Mouse (Mus musculus): ENCODE measurements around the gene Lca5l. TPM values are rescaled to one million over a fixed set of nuclear protein-coding genes. Genes with fewer than 3 reads are reported as not detected.
A peak's percentile ranks its signal among the peaks of the same experiment; 100 is the strongest.
"Not testable (repeated sequence)": the region's sequence is repeated elsewhere in the genome, so short reads cannot be mapped to it uniquely, and the experiment has no call there.

The Lca5l gene
- total RNA-seq, 2 experiments from 2014 or later = 0.84 to 1.0 TPM

DNA sequence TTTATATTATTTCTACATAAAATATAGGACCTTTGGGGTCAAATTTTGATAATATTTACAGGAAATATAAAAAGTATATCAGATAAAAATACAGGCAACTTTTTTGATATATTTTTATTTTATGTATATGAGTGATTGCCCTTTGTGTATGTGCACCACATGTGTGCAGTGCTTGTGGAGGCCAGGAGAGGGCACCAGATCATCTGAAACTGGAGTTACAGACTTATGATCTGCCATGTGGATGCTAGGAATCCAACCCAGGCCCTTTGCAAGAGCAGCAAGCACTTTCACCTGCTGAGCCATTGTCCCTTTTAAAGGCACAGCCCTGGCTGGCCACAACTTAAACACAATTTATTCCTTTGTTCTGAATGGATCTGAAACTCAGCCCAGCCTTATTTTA, 12.9 kb downstream of the Lca5l start:
- intact Hi-C loops (cut with DNase I; ENCODE audit: low total_unique reads) = no loop called here
- DNase-seq = no peak

DNA sequence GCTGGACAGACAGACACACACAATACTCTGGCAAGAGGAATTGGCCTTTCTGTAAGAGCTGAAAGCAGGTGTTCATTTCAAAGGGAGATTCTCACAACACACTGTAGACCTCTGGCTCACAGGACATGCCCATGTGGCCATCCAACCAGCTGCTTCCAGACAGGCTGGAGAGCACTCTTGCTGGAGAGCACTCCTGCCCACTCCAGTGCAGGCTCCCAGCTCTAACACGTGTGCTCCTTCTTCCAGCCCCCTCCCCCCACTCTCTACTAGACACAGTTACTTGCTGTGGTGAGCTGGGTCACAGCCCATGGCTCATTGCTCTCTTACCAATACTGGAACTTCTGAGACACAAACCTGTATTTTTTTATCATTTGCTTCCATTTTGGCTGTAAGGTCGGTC, 16.7 kb downstream of the Lca5l start:
- intact Hi-C loops (cut with DNase I; ENCODE audit: low total_unique reads) = no loop called here
- DNase-seq = no peak

DNA sequence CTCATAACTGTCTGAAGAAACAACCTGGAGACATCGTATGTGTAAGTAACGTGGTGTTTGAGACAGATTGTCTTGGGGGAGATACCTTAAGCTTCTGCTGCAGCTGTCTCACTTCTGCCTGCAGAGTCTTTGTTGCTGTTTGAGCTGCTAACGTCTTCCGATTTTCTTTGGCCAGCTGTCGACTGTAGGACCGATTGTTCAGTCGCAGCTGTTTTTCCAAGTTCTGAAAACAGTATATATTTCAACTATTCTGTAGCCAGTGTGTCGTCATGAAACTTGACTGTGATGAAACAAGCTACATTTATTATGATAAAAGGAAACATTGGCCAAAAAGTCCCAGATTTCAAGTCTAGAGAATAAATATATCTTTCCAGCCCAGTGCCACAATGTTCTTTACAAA, 18.4 kb downstream of the Lca5l start:
- no peak for DNase-seq
- intact Hi-C loops (cut with DNase I; ENCODE audit: low total_unique reads) = no loop called here

DNA sequence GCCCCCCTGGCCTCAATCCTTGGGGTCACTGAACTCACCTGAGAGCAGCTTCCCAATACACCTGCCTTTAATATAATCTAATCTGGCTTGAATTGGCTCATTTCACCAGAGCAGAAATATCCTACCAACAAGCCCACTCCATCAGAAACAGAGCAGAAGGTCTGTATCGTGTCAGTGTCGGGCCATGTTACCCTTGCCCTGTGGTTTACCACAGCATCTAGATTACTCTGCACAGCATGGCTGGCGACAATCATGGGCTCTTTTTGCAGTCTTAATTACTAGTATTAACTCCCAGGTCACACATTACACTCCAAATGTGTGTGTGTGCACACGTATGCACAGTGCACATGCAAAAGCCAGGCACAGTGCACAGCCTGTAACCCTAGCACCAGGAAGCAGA, 23.2 kb downstream of the Lca5l start:
- no peak for DNase-seq
- intact Hi-C loops (cut with DNase I; ENCODE audit: low total_unique reads) = no loop called here

DNA sequence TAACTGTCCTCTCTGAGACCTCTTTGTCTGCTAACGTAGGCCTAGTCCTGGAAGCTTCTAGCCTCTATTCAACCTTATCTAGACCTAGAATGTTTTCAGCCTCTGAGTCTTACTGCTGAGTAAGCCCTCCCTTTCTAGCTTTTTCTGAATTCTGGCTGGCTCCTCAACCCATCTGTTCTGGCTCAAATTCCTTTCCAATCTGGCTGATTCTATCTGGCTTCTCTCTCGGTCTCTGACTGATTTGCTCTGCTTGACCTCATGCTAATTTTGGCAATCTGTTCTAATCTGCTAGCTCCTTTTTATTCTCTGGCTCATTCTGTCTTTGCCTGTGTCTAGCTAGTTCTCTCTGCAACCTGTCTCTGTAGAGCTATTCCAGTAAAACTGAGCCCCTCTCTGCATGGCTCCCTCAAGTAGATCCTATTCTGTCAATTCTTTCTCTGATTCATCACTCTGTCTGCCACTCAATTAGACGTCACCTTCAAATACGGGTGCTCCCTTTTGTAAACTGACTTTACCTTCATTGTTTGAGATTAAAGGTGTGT, 26.3 kb downstream of the Lca5l start:
- intact Hi-C loops (cut with DNase I; ENCODE audit: low total_unique reads) = no loop called here
- DNase-seq = no peak

DNA sequence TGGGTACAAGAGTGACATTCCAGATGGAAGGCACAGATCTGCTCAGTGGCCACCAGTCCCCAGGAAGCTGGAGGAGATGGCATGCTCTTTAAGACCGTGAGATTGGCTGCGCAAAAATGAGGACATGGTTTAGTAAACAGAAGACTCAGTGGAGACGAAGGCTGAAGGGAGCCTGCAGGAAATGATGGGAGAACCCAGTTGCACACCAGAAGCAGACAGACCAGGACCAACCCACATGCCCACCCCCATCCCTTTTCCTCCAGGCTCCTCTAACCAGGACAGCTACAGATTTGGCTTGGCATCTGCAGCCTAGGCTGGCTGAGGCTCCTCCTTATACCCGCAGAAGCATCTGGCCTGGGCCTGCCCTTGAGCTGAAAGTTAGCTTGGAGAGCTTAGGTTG, 30.7 kb downstream of the Lca5l start:
- intact Hi-C loops (cut with DNase I; ENCODE audit: low total_unique reads) = no loop called here
- no peak for DNase-seq

DNA sequence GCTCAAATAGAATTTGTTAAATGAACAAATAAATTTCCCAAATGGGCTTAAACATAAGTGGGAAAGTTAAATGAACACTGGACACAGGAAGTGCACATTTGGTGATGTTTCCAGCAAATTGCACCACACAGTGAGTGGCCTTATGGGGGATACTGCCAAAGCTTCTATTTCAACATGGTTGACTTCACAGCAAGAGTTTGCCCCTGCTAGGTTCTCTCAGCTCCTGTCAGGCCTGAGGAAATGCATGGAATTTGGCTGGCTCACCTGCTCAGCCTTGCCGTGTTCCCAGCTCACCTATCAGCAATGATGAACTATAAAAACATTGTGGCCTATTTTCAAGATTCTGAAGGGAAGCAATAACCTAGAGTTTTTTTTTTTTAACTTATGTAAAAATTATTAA, 31.1 kb downstream of the Lca5l start:
- intact Hi-C loops (cut with DNase I; ENCODE audit: low total_unique reads) = no loop called here
- no peak for DNase-seq

DNA sequence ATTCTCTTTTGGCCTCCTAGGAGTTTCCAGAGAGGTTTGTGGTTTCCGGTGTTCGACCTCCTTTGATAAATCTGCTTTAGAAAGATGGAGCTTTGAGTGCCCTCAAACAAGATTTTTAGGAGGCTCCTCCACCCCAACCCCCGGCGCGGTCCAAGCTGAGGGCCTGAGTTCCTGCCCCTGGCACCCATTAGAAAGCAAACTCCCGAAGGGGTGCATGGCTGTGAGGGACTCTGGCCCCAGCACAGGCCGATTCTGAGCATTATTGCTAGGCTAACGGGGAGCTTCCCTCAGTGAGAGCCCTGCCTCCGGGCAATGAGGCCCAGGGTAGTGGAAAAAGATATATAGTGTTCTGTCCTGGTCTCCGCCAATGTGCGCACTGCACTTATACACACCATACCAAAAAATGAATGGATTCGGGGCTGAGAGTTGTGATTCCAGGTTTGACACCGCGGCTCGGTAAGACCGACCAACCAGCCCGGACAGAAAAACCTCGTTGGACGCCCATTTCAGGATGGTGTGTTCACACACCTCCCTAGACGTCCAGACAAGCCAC, 32.2 kb downstream of the Lca5l start:
- peak; percentile 21 for DNase-seq
- intact Hi-C loops (cut with DNase I; ENCODE audit: low total_unique reads) = no loop called here

DNA sequence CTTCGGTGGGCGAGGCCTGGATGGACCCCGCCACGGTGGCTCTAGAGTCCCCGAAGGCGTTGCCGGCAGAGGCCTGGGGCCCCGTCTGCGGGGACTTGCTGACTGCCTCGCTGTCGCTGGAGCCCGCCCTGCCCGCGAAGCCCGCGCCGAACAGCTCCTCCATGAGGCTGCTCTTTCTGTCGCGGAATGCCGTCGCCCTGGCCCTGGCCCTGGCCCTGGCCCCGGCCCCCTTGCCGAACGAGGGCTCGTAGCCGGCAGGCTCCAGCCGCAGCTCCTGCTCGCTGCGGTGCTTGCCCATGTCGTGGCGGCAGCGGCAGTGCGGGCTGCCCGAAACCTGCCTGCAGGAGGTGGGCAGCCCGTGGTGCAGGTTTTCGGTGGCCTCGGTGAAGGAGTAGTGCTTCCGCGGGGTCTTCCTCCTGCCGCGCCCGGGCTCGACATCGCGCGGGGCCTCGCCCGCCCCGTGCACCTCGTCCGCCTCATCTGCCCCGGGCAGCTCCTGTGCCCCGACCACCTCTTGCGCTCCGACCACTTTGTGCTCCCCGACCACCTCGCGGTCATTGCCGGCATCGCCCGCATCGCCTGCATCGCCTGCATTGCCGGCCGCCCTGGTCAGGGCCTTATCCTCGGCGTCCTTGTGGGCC, 32.9 kb downstream of the Lca5l start:
- intact Hi-C loops (cut with DNase I; ENCODE audit: low total_unique reads) = no loop called here

DNA sequence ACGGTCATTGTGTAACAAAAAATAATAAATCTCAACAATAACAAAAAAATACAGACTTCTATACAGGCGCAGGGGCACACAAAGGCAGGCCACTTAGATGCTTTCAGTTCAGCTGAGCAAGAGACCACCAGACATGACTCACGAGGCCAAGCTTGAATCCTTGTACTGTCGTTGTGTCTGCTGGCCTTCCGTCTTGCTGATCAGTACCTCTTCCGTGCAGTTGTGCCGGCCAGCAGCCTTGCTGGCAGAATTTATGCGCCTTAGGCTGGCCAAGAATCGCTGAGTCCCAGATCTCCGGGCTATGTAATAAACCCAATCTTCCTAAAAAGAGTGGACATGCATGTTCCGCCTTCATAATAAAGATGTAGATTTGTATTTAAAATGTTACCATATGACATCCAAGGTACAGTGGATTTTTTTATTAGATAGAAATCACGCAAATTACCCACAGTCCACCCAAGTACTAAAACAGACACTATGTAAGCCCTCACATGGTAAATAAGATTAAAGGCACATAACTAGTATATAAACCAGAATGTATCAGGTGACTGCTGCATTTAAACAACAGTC, 33.5 kb downstream of the Lca5l start:
- intact Hi-C loops (cut with DNase I; ENCODE audit: low total_unique reads) = no loop called here
- DNase-seq = peak; percentile 32

More for the DNA sequence above, 32.9 kb downstream of the Lca5l start:
- DNase-seq = peak; percentile 75

DNA sequence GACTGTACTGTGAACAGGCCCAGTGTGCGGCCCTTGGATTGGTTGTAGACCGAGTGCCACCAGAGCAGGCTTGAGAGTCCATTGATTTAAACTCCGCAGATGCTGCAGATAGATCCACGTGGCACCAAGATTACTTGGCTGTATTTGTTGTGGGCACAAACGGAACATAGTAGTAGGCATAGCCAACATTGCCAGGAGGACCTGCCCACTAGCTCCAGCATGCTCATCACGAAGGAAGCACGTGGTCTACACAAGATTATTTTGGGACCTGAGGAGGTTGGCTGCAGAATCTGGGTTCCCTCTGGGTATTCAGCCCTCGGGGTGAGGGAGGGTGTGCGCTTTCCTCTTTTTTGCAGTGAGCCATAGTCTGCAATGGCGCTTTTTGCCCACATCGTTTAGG, 34.9 kb downstream of the Lca5l start:
- DNase-seq = no peak
- intact Hi-C loops (cut with DNase I; ENCODE audit: low total_unique reads) = no loop called here

DNA sequence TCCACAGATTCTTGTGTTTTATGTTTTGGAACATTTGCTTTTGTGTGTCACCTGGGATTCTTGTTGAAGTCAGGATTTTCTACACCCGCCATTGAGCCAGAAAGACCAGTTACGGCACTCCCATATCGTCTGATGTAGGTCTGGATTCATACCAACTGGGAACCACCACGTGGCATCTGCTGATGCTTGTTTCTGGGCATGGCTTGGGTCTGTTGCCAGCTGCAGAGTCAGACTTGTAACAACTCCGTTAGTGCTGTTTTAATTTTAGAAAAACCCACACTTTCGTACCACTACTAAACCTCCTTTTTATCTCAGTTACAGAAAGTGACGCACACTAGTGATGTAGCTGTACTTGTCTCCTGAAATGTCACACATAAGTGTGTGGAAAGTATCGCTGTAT, 36.1 kb downstream of the Lca5l start:
- DNase-seq = no peak
- intact Hi-C loops (cut with DNase I; ENCODE audit: low total_unique reads) = no loop called here

DNA sequence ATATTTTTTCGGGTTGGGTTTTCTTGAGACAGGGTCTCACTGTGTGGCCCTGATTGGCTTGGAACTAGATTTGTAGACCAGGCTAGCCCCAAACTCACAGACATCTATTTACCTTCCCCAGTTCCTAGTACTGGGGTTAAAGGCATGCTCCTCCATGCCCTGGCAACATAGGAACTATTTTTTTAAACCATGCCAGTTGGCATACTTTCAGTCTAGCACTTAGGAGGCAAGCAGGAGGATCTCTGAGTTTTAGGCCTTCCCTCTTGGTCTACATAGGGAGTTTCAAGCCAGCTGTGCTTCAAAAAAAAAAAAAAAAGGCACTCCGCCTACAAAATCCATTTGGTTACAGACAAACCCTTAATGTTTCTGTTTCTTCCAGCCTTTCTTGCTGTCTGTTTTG, 37.6 kb downstream of the Lca5l start:
- DNase-seq = no peak
- intact Hi-C loops (cut with DNase I; ENCODE audit: low total_unique reads) = no loop called here

DNA sequence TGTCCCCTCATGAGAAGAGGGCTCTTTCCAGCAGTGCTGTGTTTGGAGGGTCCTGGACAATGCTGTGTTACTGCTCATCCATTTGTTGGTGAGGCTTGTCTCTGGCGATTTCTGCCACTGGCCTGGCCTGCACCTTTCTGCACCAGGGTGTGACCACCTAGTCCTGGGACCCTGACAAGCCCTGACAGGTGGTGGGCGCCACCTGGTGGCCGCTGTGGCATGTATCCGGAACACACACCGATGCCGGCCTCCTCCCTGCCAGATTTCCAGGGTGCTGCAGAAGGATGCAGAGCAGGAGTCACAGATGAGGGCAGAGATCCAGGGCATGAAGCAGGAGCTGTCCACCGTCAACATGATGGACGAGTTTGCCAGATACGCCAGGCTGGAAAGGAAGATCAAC, 40.5 kb downstream of the Lca5l start:
- intact Hi-C loops (cut with DNase I; ENCODE audit: low total_unique reads) = no loop called here
- DNase-seq = peak; percentile 85

DNA sequence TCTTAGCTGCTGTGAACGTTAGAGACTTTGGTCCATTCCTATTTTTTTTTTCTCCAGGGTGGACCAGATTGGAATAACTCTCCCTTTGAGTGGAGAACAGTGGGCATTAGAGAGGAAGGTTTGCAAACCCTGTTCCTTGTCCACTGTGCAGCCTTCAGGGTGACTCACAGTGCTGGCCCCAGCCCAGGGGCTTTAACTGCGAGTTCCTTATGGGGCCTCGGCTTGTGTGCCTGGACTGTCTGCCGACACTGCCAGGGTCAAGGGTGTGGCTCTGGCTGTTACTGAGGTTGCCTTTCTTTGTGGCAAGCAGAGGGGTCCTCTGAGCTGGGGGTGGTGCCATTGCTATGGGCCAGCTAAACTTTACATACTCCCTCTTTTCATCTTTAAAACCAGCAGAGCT, 41.1 kb downstream of the Lca5l start:
- intact Hi-C loops (cut with DNase I; ENCODE audit: low total_unique reads) = no loop called here
- DNase-seq = peak; percentile 74

DNA sequence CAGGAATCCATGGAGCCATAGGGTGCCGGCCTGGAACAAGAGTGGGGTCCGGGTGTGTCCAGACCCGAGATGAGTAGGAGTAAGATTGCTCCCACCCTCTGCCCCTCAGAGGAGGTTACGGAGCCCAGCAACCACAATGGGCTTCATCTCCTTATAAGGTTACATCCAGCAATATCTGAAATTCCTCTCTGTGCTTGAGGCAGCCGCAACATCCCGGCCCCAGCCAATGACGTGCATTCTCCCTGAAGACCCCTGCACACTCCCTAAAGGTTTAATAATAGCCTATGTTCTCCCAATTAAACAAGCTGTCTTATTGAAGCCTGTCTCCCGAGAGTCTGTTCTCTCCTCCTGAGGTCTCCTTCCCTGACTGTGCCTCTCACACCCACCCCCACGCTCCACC, 42.8 kb downstream of the Lca5l start:
- no peak for DNase-seq
- intact Hi-C loops (cut with DNase I; ENCODE audit: low total_unique reads) = loop anchor here (10.0 kb wide), 1 partner anchor 105 kb away; no protein-coding TSS in a partner anchor

DNA sequence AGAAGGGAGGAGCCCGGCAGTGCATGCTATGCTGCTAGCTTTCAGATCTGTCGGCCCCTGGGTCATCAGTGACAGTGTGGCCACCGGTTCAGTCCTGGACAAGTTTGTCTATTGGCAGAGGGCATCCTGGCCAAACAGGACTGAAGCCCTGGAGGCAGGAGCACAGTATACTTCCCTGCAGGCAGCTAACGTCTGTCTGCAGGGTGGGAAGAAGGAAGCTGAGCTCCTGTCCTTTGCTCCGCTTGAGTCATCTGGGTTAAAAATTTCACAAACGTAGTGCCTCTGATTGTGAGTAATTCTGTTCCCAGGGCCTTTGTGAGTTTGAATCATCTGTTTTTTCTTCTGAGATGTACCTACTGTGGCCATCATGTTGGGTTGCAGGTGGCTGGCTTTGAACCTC, 43.2 kb downstream of the Lca5l start:
- intact Hi-C loops (cut with DNase I; ENCODE audit: low total_unique reads) = loop anchor here (10.0 kb wide), 1 partner anchor 104 kb away; no protein-coding TSS in a partner anchor

DNA sequence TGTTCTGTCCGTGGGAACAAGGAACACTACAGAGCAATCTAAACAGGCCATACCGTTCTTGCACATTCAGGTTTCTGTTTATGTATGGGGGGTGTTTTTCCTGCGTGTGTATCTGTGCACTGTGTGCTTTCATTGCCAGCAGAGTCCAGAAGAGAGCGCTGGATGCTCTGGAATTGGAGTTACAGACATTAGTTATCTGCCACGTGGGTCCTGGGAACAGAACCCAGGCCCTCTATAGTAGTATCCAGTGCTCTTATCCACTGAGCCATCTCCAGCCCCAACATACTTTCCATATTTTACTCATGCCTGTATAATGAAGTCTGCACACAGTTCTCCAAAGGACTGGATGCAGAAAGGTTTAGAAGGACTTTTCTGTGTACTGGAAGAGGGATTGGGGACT, 46.3 kb downstream of the Lca5l start:
- intact Hi-C loops (cut with DNase I; ENCODE audit: low total_unique reads) = loop anchor here (10.0 kb wide), 1 partner anchor 101 kb away; no protein-coding TSS in a partner anchor
- no peak for DNase-seq

More for the DNA sequence above, 43.2 kb downstream of the Lca5l start:
- no peak for DNase-seq

DNA sequence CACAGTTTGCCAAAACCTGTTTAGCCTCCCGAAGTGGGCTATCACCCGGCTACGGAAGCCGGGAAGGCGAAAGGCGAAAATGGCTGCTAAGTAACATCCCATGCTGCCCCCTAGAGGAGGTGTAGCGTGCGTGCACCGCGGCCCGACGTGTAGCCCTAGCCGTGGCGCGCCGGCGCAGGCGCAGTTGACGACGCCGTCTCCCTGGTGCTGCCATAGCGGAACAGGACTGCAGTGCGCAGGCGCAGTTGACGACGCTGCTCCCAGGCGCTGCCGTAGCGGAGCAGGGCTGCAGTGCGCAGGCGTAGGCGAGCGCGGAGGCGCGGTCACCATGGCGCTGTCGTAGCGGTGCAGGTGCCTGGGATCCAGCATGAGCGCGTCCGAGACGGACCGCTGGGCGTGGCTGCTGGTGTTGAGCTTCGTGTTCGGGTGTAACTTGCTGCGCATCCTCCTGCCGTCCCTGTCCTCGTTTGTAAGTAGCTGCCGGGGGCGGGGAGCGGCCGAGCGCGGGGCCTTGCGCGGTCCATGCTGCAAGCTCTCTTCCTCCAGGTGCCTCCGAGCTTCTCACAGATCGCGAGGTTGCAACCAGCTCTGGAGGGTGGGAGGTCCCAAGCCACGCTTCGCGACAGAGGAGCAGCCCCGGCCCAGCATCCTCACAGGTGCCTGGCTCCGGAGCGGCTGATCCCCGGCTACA, 46.8 kb downstream of the Lca5l start, which contains the start of gene Wrb:
TSS of gene Wrb (plus strand) at position 298 of the 691 bp plus-strand sequence.
- intact Hi-C loops (cut with DNase I; ENCODE audit: low total_unique reads) = loop anchor here (10.0 kb wide), 1 partner anchor 100 kb away; no protein-coding TSS in a partner anchor

DNA sequence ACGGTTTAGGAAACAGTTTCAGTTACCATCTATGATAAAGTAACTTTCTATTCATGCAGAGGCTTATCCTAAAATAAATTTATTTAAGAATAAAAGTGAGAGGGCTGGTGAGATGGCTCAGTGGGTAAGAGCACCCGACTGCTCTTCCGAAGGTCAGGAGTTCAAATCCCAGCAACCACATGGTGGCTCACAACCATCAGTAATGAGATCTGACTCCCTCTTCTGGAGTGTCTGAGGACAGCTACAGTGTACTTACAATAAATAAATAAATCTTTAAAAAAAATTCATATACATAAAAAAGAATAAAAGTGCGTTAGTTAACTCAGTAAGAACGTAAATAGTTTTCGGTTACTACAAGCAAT, 47.3 kb downstream of the Lca5l start:
- DNase-seq = not testable (repeated sequence)
- intact Hi-C loops (cut with DNase I; ENCODE audit: low total_unique reads) = loop anchor here (10.0 kb wide), 1 partner anchor 100 kb away; no protein-coding TSS in a partner anchor

More for the DNA sequence above, 46.8 kb downstream of the Lca5l start, which contains the start of gene Wrb:
- peak; percentile 100 for DNase-seq
